In genomic region chr13:92613094-92613493, GRCm38 (mm10) we compare ENCODE assay signal across 9 mouse cellular contexts. TPM values are rescaled to one million over a fixed set of nuclear protein-coding genes. Genes with fewer than 3 reads are reported as not detected.
DNase-seq lines count a peak whose midpoint lies in the region; ATAC-seq lines count a peak whose summit lies in the region.
"Had no signal": no experiment of that assay in that cellular context is flagged by ENCODE, and none has a peak within 500 bp of the region (broad histone marks: within the 10 kb centered on the region; RNA-seq: fewer than 3 reads in every experiment).

No protein-coding gene starts in this region.

- no peak for DNase-seq in kidney, postnatal 25 days
- DNase-seq in MN1 (ENCODE audit: low spot score), result peak; percentile 46
- peak; percentile 56 for DNase-seq in lung, postnatal 36 days
- DNase-seq in embryo, embryonic 10 days (ENCODE audit: low spot score), result no peak
- DNase-seq in embryo, embryonic 9.5 days (ENCODE audit: extremely low spot score), result no peak
- no peak for DNase-seq in thymus, adult 18-20 months

- H3K4me3 ChIP-seq in kidney, embryonic 15.5 days (replicated peaks), result no peak overlapping the region
- no peak overlapping the region for H3K4me3 ChIP-seq in embryonic facial prominence, embryonic 15.5 days (replicated peaks)
- H3K4me3 ChIP-seq: limb, embryonic 15.5 days had no signal

- peaks cover 24% of the 10 kb centered on the region for H3K4me1 ChIP-seq in kidney, embryonic 15.5 days
- H3K4me1 ChIP-seq in embryonic facial prominence, embryonic 15.5 days, result peaks cover 27% of the 10 kb centered on the region

- WGBS in kidney, embryonic 15.5 days, result 81% methylated on average over 5 of the region's 5 CpGs
- 74% methylated on average over 5 of the region's 5 CpGs for WGBS in embryonic facial prominence, embryonic 15.5 days

- H3K27me3 ChIP-seq in kidney, embryonic 15.5 days, result no peaks in the 10 kb centered on the region
- H3K27me3 ChIP-seq in embryonic facial prominence, embryonic 15.5 days, result no peaks in the 10 kb centered on the region
- H3K27me3 ChIP-seq: limb, embryonic 15.5 days had no signal

- no peak overlapping the region for H3K9ac ChIP-seq in kidney, embryonic 15.5 days
- no peak overlapping the region for H3K9ac ChIP-seq in embryonic facial prominence, embryonic 15.5 days
- H3K9ac ChIP-seq: limb, embryonic 15.5 days had no signal

- no peak for ATAC-seq in kidney, embryonic 15.5 days (replicated peaks; ENCODE audit: low FRiP score)
- ATAC-seq in embryonic facial prominence, embryonic 15.5 days (ENCODE audit: insufficient number of reproducible peaks, low FRiP score, low TSS enrichment, low read depth), result no peak

- no peaks in the 10 kb centered on the region for H3K9me3 ChIP-seq in kidney, embryonic 15.5 days (replicated peaks)
- no peaks in the 10 kb centered on the region for H3K9me3 ChIP-seq in embryonic facial prominence, embryonic 15.5 days (replicated peaks)
- H3K9me3 ChIP-seq: limb, embryonic 15.5 days had no signal

- H3K4me2 ChIP-seq in kidney, embryonic 15.5 days, result peak overlapping the region; percentile 92; the same call in 1 of the 2 replicates
- H3K4me2 ChIP-seq in embryonic facial prominence, embryonic 15.5 days (replicated peaks), result peak overlapping the region; percentile 88; the same call in 1 of the 2 replicates
- H3K4me2 ChIP-seq: limb, embryonic 15.5 days had no signal

- H3K27ac ChIP-seq in kidney, embryonic 15.5 days, result no peak overlapping the region
- 0 out of 2 replicates have a peak overlapping the region, but pooled peaks have one; percentile 18 for H3K27ac ChIP-seq in embryonic facial prominence, embryonic 15.5 days (replicated peaks)
- H3K27ac ChIP-seq: limb, embryonic 15.5 days had no signal

- no peaks in the 10 kb centered on the region for H3K36me3 ChIP-seq in kidney, embryonic 15.5 days
- no peaks in the 10 kb centered on the region for H3K36me3 ChIP-seq in embryonic facial prominence, embryonic 15.5 days
- H3K36me3 ChIP-seq: limb, embryonic 15.5 days had no signal

RNA-seq across cellular contexts. Expression of gene Serinc5, which starts 2.2 kb away (rescaled TPM):
- polyA plus RNA-seq in kidney, embryonic 15.5 days (2015; fragmentation: Nextera tagmentation; extraction: Ambion mirVana), result 16.5 and 16.8 TPM in 2 replicates
- 18.8 and 20.0 TPM in 2 replicates for polyA plus RNA-seq in embryonic facial prominence, embryonic 15.5 days (2015; fragmentation: Nextera tagmentation; extraction: Ambion mirVana)

RNA-seq across cellular contexts. Expression of gene Spz1, which starts 37.1 kb away (rescaled TPM):
- polyA plus RNA-seq in kidney, embryonic 15.5 days (2015; fragmentation: Nextera tagmentation; extraction: Ambion mirVana), result not detected in 2 replicates
- not detected in 2 replicates for polyA plus RNA-seq in embryonic facial prominence, embryonic 15.5 days (2015; fragmentation: Nextera tagmentation; extraction: Ambion mirVana)
- polyA plus RNA-seq: limb, embryonic 15.5 days had no signal

Comparison
In these comparisons a context has a peak if more than half of its experiments do, and no peak if none do; other contexts are left out.
1. DNase-seq: peak in MN1 (single experiment) and lung, postnatal 36 days (single experiment); none in kidney, postnatal 25 days (0 of 2), embryo, embryonic 10 days (single experiment), embryo, embryonic 9.5 days (single experiment) and thymus, adult 18-20 months (0 of 2).